Mouse (Mus musculus) limb, embryonic 15.5 days (tissue): Measurements from ENCODE around the gene Vps13d. TPM values are rescaled to one million over a fixed set of nuclear protein-coding genes. Genes with fewer than 3 reads are reported as not detected.

Source experiments
- ATAC-seq: fragments of 200-750 bp; cut with Nextera tagmentation; 2 replicates; pipeline ENCODE4 v1.8.0; 2017; ENCODE audit warnings: low read depth, moderate TSS enrichment; ENCODE audit not compliant: insufficient number of reproducible peaks, low FRiP score, low TSS enrichment
- H3K27ac ChIP-seq: fragments of 300-500 bp; sonication (generic); 2 replicates; pipeline ENCODE4 v1.5.1; 2015; ENCODE audit warnings: moderate library complexity, mild to moderate bottlenecking, inconsistent platforms
- H3K27me3 ChIP-seq: fragments of 300-500 bp; sonication (generic); 2 replicates; pipeline ENCODE4 v1.6.1; 2015; ENCODE audit warnings: inconsistent platforms
- H3K36me3 ChIP-seq: fragments of 300-500 bp; sonication (generic); 2 replicates; pipeline ENCODE4 v1.6.1; 2015; ENCODE audit warnings: inconsistent platforms
- H3K4me1 ChIP-seq: fragments of 300-500 bp; sonication (generic); 2 replicates; pipeline ENCODE4 v1.6.1; 2015; ENCODE audit warnings: inconsistent platforms
- H3K4me2 ChIP-seq: fragments of 300-500 bp; sonication (generic); 2 replicates; pipeline ENCODE4 v1.6.1; 2015; ENCODE audit warnings: mild to moderate bottlenecking, inconsistent platforms
- H3K4me3 ChIP-seq: fragments of 300-500 bp; sonication (generic); 2 replicates; pipeline ENCODE4 v1.5.1; 2015; ENCODE audit warnings: mild to moderate bottlenecking, inconsistent platforms
- H3K9ac ChIP-seq: fragments of 300-500 bp; sonication (generic); 2 replicates; pipeline ENCODE4 v1.6.1; 2015; ENCODE audit warnings: inconsistent platforms
- H3K9me3 ChIP-seq: fragments of 300-500 bp; sonication (generic); 2 replicates; pipeline ENCODE4 v1.6.1; 2016; ENCODE audit warnings: inconsistent platforms
- WGBS: fragments of 180-500 bp; shearing (Covaris S2); methylation state at CpG from one replicate; pipeline ENCODE4 v1.1.7; 2015; 5-methylcytosine and 5-hydroxymethylcytosine counted together
- polyA plus RNA-seq: library from polyadenylated mRNA; unstranded; fragments of >200 nt; fragmentation: Nextera tagmentation; extraction: Ambion mirVana; gene quantifications from 2 replicates; pipeline ENCODE4 v1.2.1, GENCODE M21; 2015

The Vps13d gene
- polyA plus RNA-seq, 1 experiment from 2014 or later, result 11.1 TPM

DNA sequence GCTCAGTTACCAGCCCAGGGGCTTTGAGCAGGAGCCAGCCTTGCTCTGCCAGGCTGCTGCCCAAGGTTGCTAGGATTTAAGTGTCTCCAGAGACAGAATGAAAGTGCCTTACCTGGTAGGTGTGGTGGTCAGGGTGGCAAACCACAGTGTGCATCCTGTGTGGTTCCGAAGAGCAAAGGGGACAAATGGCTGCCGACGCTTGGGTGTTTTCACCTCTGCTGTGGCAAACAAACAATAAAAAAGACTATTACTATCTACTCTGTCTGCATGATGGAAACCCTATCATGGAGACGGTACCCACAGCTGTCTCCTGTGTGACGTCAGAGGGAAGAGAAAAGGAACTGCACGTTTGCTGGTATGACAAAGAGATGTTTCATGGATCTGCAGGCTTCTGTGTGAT lies 95.0 kb downstream of the Vps13d start:
- no peak overlapping the region for H3K4me3 ChIP-seq
- peaks cover 55% of the 10 kb centered on the region for H3K36me3 ChIP-seq
- 77% methylated on average over 6 of the region's 6 CpGs for WGBS
- H3K27ac ChIP-seq, result no peak overlapping the region
- no peak for ATAC-seq
- H3K9ac ChIP-seq, result no peak overlapping the region
- no peaks in the 10 kb centered on the region for H3K27me3 ChIP-seq
- no peak overlapping the region for H3K4me2 ChIP-seq
- no peaks in the 10 kb centered on the region for H3K9me3 ChIP-seq
- H3K4me1 ChIP-seq, result peaks cover 15% of the 10 kb centered on the region

DNA sequence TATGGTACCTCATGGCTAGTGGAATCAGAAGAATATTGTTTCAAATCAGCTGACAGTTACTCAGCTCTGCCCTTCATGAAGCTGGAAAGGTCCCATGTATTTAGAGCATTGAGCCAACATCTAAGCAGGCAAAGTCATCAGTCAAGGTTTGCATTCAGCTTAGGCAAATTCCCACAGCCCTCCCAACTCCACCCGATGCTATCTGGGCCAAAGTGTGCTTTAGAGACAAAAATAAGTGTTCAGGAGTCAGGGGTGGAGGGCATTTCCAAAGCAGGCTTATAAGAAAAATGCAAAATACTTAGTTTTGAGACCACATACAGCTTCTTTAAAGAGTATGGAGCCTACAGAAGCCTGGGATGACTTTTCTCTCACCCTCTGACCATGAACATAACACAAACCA lies 95.5 kb downstream of the Vps13d start:
- H3K27ac ChIP-seq, result no peak overlapping the region
- 78% methylated on average over 1 of the region's 1 CpGs for WGBS
- no peaks in the 10 kb centered on the region for H3K9me3 ChIP-seq
- ATAC-seq, result no peak
- no peak overlapping the region for H3K4me2 ChIP-seq
- no peaks in the 10 kb centered on the region for H3K27me3 ChIP-seq
- no peak overlapping the region for H3K9ac ChIP-seq
- no peak overlapping the region for H3K4me3 ChIP-seq
- H3K36me3 ChIP-seq, result peaks cover 55% of the 10 kb centered on the region
- peaks cover 15% of the 10 kb centered on the region for H3K4me1 ChIP-seq

DNA sequence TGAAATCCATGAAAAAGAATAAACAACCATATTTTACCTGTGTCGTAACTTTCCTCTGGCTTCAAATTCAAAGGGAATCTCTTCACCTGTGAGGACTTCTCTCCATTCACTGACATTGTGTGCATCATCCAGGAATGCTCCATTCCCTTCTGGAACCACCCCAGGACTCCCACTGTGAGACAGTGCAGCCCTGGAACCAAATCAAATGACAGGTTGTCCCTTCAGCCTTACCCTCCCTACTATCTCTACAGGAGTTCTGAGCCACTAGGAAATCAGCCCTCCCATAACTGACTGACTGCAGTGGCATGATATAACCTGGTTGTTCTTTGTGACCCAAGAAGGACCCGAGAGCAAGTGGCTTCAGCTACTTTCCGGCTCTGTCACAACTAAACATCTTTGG lies 96.8 kb downstream of the Vps13d start:
- no peak overlapping the region for H3K9ac ChIP-seq
- H3K27ac ChIP-seq, result no peak overlapping the region
- peaks cover 60% of the 10 kb centered on the region for H3K36me3 ChIP-seq
- WGBS, result 92% methylated on average over 3 of the region's 3 CpGs
- no peak overlapping the region for H3K4me3 ChIP-seq
- peaks cover 15% of the 10 kb centered on the region for H3K4me1 ChIP-seq
- no peaks in the 10 kb centered on the region for H3K9me3 ChIP-seq
- ATAC-seq, result no peak
- no peak overlapping the region for H3K4me2 ChIP-seq
- no peaks in the 10 kb centered on the region for H3K27me3 ChIP-seq

DNA sequence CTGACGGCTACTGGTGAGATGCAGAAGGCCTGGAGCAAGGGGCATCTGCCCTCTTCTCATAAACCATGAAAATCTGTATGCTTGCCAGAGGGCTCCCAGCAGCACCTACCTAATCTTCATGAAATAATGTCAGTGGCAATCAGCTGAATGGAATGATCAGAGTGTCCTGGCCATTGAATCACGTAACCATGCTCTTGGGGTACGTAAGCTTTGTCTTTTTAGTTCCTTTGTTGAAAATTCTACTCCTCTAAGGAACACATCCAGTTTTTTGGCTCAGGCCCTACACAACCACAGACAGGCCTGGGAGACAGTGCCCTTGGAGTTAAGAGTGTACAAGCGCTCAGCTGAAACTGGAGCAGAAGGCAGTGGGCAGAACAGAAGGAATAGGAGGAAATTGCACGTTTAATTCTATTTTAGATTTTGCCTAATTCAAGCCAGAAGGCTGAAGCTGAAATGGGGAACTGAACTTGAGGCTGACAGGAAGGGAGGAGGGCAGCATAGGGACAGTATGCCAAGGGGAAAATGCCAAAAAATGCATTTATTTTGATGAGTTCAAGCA lies 98.2 kb downstream of the Vps13d start:
- no peaks in the 10 kb centered on the region for H3K27me3 ChIP-seq
- ATAC-seq, result no peak
- H3K4me3 ChIP-seq, result no peak overlapping the region
- H3K9ac ChIP-seq, result no peak overlapping the region
- peak overlapping the region; percentile 73 for H3K27ac ChIP-seq
- H3K4me1 ChIP-seq, result peaks cover 12% of the 10 kb centered on the region
- 53% methylated on average over 5 of the region's 5 CpGs for WGBS
- no peak overlapping the region for H3K4me2 ChIP-seq
- peaks cover 67% of the 10 kb centered on the region for H3K36me3 ChIP-seq
- H3K9me3 ChIP-seq, result no peaks in the 10 kb centered on the region

DNA sequence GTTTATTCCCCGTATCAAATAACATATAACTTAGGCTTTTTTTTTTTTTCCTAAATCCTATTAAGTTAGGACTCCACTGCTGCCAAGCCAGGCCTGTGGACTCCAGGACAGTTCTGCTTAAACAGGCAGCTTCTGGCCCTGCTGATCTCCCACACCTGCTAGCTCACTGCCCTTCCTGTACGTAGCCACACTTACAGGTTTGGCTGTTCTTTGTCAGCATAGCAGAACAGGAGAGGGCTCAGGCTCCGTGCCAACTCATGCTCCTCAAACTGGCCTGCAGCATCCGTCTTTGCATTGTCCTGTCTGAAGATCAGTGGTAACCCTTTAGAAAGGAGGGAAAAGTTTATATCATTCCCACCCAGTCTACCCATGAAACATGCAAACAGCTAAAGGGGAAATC lies 108.3 kb downstream of the Vps13d start:
- ATAC-seq, result no peak
- H3K9me3 ChIP-seq, result no peaks in the 10 kb centered on the region
- 53% methylated on average over 4 of the region's 4 CpGs for WGBS
- no peaks in the 10 kb centered on the region for H3K4me1 ChIP-seq
- no peak overlapping the region for H3K4me3 ChIP-seq
- H3K27me3 ChIP-seq, result no peaks in the 10 kb centered on the region
- peaks cover 71% of the 10 kb centered on the region for H3K36me3 ChIP-seq
- H3K4me2 ChIP-seq, result no peak overlapping the region
- H3K9ac ChIP-seq, result no peak overlapping the region
- no peak overlapping the region for H3K27ac ChIP-seq

DNA sequence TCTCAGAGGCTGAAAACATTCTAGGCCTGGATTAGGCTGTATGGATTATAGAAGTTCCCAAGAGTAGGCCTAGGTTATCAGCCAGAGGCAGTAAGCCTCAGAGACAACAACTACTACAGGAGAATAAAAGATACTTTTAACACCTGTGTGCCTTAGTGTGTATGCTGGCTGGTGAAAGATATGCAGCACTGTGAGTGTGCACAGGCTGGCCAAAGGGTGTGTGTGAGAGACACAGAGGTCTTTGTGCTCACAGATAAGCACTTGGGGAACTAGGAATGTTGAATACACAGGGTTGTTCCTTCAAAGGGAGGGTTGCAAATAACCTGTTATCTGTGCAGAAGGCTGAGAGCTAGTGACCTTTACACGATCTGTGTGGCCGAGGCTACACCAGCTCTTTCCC lies 115.5 kb downstream of the Vps13d start:
- Histone ChIP-seq H3K9ac (no peak overlapping the region), H3K27me3 (no peaks in the 10 kb centered on the region), H3K36me3 (peaks cover 83% of the 10 kb centered on the region), H3K4me2 (no peak overlapping the region), H3K4me3 (no peak overlapping the region), H3K4me1 (no peaks in the 10 kb centered on the region), H3K9me3 (no peaks in the 10 kb centered on the region), H3K27ac (no peak overlapping the region)
- WGBS, result 79% methylated on average over 2 of the region's 2 CpGs
- ATAC-seq, result no peak

DNA sequence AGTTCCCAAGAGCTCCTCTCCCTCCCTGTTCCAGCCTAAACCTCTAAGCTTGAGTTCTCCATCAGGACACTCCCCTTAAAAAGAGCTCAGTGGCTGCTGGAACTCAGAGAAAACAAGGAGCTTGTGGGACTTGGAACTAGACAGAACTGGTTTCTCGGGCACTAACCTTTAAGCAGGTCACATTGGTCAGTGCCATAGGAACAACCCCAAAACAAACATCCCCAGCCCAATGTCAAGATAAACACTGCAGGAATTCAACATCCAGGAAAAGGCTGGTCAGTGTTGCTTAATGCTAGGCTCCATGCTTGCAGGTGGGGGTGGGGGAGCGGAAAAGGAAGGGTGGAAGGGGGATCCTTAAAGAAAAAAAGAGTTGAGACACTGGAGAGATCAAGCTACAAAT lies 120.5 kb downstream of the Vps13d start:
- WGBS, result 86% methylated on average over 2 of the region's 2 CpGs
- H3K36me3 ChIP-seq, result peaks cover 76% of the 10 kb centered on the region
- H3K9me3 ChIP-seq, result no peaks in the 10 kb centered on the region
- H3K27ac ChIP-seq, result no peak overlapping the region
- ATAC-seq, result no peak
- H3K4me3 ChIP-seq, result no peak overlapping the region
- H3K9ac ChIP-seq, result no peak overlapping the region
- H3K4me1 ChIP-seq, result no peaks in the 10 kb centered on the region
- H3K4me2 ChIP-seq, result no peak overlapping the region
- no peaks in the 10 kb centered on the region for H3K27me3 ChIP-seq

DNA sequence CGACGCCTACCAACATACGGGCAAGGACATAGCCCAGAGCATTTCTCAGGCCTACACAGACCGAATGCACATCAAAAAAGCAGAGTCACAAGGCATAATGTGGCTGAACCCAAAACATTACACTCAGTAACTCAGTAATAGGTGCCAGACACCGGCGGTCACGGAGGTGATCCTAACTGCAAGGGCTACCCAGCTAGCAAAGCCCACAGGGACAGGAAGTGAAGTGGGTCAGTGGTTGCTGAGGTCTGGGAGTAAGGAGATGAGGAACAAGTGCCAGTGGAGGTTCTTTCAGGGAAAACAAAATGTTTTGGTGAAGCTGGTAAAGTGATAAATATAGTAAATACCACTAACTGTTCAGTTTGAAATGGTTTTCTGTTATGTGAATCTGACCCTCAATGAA lies 121.1 kb downstream of the Vps13d start:
- H3K4me3 ChIP-seq, result no peak overlapping the region
- no peaks in the 10 kb centered on the region for H3K4me1 ChIP-seq
- H3K27ac ChIP-seq, result no peak overlapping the region
- peaks cover 74% of the 10 kb centered on the region for H3K36me3 ChIP-seq
- H3K9me3 ChIP-seq, result no peaks in the 10 kb centered on the region
- no peak overlapping the region for H3K4me2 ChIP-seq
- no peak for ATAC-seq
- H3K27me3 ChIP-seq, result no peaks in the 10 kb centered on the region
- H3K9ac ChIP-seq, result no peak overlapping the region
- 72% methylated on average over 7 of the region's 7 CpGs for WGBS

DNA sequence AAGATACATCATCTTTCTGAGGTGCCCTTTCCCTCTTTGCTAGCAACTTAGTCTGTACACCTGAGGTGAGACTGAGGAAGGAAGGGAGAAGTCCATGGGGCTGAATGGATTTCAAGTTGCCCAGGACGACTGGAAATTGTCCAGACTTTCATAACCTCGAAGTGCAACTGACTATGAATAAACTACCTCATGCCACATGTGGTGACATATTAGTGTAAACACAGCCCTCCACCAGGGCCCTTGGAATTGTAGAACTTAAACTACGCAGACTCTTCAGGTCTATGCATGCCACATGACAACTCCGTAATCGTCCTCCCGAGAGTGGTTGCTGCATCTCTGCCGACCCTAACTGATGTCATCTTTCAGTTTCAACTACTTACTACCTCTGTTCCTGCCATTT lies 122.9 kb downstream of the Vps13d start:
- no peak overlapping the region for H3K4me2 ChIP-seq
- H3K36me3 ChIP-seq, result peaks cover 60% of the 10 kb centered on the region
- H3K9ac ChIP-seq, result no peak overlapping the region
- no peaks in the 10 kb centered on the region for H3K9me3 ChIP-seq
- H3K4me1 ChIP-seq, result 0 out of 2 replicates have a peak, but pooled peaks cover 3% of the 10 kb centered on the region
- no peaks in the 10 kb centered on the region for H3K27me3 ChIP-seq
- no peak overlapping the region for H3K4me3 ChIP-seq
- no peak for ATAC-seq
- no peak overlapping the region for H3K27ac ChIP-seq
- 70% methylated on average over 7 of the region's 7 CpGs for WGBS

DNA sequence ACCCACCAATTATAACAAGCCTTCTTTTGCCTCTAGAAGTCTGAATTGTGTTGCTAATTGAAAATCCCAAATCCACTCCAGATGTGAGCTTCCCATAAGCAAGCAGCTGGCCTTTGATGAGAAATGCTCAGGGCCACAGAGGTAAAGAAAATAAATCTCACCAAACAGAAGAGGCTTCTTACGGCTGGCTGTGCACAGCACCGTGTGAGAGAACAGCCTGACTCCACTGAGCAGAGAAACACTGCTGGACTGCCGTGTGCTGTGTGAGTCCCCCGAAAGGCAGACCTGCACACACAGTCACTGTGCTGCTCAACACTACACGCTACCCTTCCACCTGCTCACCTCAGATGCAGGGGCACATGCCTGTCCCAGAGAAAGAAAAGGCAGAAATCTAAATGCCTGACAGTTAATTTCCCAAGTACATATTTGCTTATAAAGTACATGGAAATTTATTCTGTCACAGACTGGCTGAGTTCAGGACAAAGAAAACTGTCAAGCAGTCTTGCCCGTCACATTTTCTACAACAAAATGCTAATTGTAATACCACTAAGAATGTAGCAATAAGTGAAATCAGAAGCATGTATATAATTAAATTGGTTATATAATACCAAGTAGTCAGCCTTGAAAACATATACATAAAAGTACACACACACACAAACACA lies 127.7 kb downstream of the Vps13d start:
- Histone ChIP-seq H3K4me1 (0 out of 2 replicates have a peak, but pooled peaks cover 4% of the 10 kb centered on the region), H3K27ac (peak overlapping the region; percentile 39; the same call in 1 of the 2 replicates), H3K36me3 (peaks cover 61% of the 10 kb centered on the region), H3K9ac (no peak overlapping the region), H3K4me3 (no peak overlapping the region), H3K9me3 (no peaks in the 10 kb centered on the region), H3K4me2 (no peak overlapping the region), H3K27me3 (no peaks in the 10 kb centered on the region)
- no peak for ATAC-seq
- WGBS, result 34% methylated on average over 6 of the region's 6 CpGs

DNA sequence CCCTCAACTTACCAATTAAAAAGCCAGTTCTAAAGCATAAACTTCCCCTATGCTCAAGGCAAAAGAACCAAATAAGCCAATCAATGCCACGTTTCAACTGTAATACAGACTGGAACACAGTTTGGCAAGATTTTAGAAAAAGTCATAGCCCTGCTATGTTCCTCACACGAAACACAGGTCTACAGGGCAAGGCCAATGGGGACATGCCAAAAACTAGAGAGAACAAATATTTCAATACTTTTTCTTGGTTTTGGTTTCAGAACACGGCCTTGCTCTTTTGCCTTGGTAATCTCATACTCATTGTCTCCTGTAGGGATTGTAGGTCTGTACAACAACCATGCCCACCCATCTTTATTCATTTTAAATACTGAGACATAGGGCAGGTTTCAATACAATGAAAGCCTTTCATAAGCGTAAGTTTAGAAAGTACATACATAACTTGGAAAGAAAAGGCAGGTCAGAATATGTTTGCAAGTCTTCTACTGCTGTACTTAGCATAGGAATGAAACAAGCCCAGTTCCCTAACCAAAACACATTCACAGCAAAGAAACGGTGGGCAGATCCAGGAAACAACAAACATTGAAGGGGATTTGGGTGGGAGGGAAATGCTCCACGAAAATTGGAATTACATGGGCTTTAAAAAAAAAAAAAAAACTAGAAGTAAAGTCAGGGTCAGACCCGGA lies 128.3 kb downstream of the Vps13d start:
- 34% methylated on average over 7 of the region's 7 CpGs for WGBS
- H3K9me3 ChIP-seq, result no peaks in the 10 kb centered on the region
- no peak overlapping the region for H3K4me2 ChIP-seq
- no peak overlapping the region for H3K9ac ChIP-seq
- H3K27ac ChIP-seq, result 0 out of 2 replicates have a peak overlapping the region, but pooled peaks have one; percentile 39
- H3K36me3 ChIP-seq, result peaks cover 60% of the 10 kb centered on the region
- 0 out of 2 replicates have a peak, but pooled peaks cover 4% of the 10 kb centered on the region for H3K4me1 ChIP-seq
- no peak for ATAC-seq
- H3K4me3 ChIP-seq, result no peak overlapping the region
- no peaks in the 10 kb centered on the region for H3K27me3 ChIP-seq

DNA sequence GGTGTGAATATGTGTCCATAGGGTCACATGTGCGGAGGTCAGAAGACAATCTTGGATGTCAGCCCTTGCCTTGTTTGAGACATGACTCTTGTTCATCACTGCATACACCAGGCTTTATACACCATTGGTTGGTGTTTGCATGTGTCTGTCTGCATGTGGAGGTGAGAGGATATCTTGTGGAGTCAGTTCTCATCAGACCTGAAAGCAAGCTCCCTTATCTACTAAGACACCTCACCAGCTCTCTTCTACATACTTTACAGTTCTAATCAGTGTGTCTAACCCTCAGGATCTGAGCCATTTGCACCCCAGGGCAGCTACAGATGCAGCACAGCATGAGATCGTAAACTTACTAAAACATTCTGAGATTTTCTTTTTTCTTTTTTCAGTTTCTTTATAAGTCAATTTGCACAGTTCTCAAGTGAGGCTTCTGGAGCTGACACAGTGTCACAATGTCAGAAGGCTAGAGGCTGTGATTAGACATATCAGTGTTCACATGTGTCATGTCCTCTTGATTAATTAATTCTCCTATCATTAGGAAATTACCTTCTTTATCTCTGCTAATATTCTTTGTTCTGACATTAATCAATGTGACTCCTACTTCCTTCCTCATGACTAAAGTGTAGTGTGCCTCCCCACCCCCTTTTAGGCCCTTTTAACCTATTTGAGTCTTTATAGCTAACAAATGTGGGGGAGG lies 135.9 kb downstream of the Vps13d start:
- 83% methylated on average over 2 of the region's 2 CpGs for WGBS

More for the DNA sequence above, 135.9 kb downstream of the Vps13d start:
- Histone ChIP-seq H3K27me3 (no peaks in the 10 kb centered on the region), H3K9ac (no peak overlapping the region), H3K4me3 (no peak overlapping the region), H3K9me3 (no peaks in the 10 kb centered on the region), H3K4me1 (0 out of 2 replicates have a peak, but pooled peaks cover 3% of the 10 kb centered on the region), H3K4me2 (no peak overlapping the region), H3K36me3 (peaks cover 80% of the 10 kb centered on the region), H3K27ac (no peak overlapping the region)
- ATAC-seq, result no peak
